Mouse (Mus musculus) spleen, adult 2 months (tissue): ENCODE measurements around the gene Cdk10. TPM values are rescaled to one million over a fixed set of nuclear protein-coding genes. Genes with fewer than 3 reads are reported as not detected.
"Not testable (repeated sequence)": the region's sequence is repeated elsewhere in the genome, so short reads cannot be mapped to it uniquely, and the experiment has no call there.

Experiments used
- DNase-seq, 2 experiments: peaks; one replicate each; pipeline versions ENCODE4 v3.0.0 to v3.0.0-alpha.2; 2012 to 2021; ENCODE audit warnings: low spot score in 2 of 2, low read depth in 1 of 2
- H3K27ac ChIP-seq: fragments of 200-500 bp; 2 replicates; pipeline ENCODE4 v1.5.1; 2012; ENCODE audit warnings: low read length, inconsistent platforms; ENCODE audit not compliant: insufficient read depth
- H3K27me3 ChIP-seq: fragments of 200-500 bp; 2 replicates; pipeline ENCODE4 v1.6.1; 2012; ENCODE audit warnings: mild to moderate bottlenecking, moderate library complexity, low read length, inconsistent platforms; ENCODE audit not compliant: control insufficient read depth, insufficient read depth
- H3K36me3 ChIP-seq: fragments of 200-500 bp; 2 replicates; pipeline ENCODE4 v1.6.1; 2012; ENCODE audit warnings: mild to moderate bottlenecking, low read length, inconsistent platforms; ENCODE audit not compliant: control insufficient read depth, insufficient read depth
- H3K4me1 ChIP-seq: fragments of 200-500 bp; 2 replicates; pipeline ENCODE4 v1.6.1; 2011; ENCODE audit warnings: inconsistent platforms; ENCODE audit not compliant: control insufficient read depth, insufficient read depth, insufficient read length
- H3K4me3 ChIP-seq: fragments of 200-500 bp; 2 replicates; pipeline ENCODE4 v1.5.1; 2011; ENCODE audit warnings: mild to moderate bottlenecking, inconsistent platforms; ENCODE audit not compliant: insufficient read depth, insufficient read length; ENCODE audit errors: extremely low read depth
- CTCF ChIP-seq: fragments of 200-500 bp; IDR thresholded peaks from 2 replicates; pipeline ENCODE4 v1.5.1; 2011; ENCODE audit warnings: mild to moderate bottlenecking, inconsistent platforms; ENCODE audit not compliant: insufficient read depth, insufficient read length, insufficient replicate concordance; ENCODE audit errors: extremely low read depth
- POLR2A ChIP-seq: fragments of 200-500 bp; IDR thresholded peaks from 2 replicates; pipeline ENCODE4 v1.6.1; 2011; ENCODE audit warnings: low read depth, low read length, inconsistent platforms
- WGBS: fragments of 180-500 bp; shearing (Covaris S2); methylation state at CpG from one replicate; pipeline ENCODE4 v1.1.7; 2018; 5-methylcytosine and 5-hydroxymethylcytosine counted together
- polyA plus RNA-seq: library from polyadenylated mRNA; depleted of rRNA; stranded (reverse); fragments of >200 nt; gene quantifications from 2 replicates; pipeline ENCODE4 v1.2.3, GENCODE M21; 2012

Cdk10 gene
- polyA plus RNA-seq, 1 experiment = 39.2 TPM

- Histone ChIP-seq H3K4me3 (no peak overlapping the region), H3K36me3 (no peaks in the 10 kb centered on the region), H3K27me3 (no peaks in the 10 kb centered on the region), H3K27ac (no peak overlapping the region), H3K4me1 (no peaks in the 10 kb centered on the region)
- TF ChIP-seq POLR2A (no peak), CTCF (no peak)
- DNase-seq = no peak
- 65% methylated on average over 8 of the region's 8 CpGs for WGBS
These were observed 32.7 kb upstream of the Cdk10 start for GRCm38 (mm10) chr8:123191908-123192307.

- Histone ChIP-seq H3K27ac (no peak overlapping the region), H3K27me3 (no peaks in the 10 kb centered on the region), H3K4me1 (no peaks in the 10 kb centered on the region), H3K36me3 (no peaks in the 10 kb centered on the region), H3K4me3 (no peak overlapping the region)
- 92% methylated on average over 9 of the region's 9 CpGs for WGBS
- DNase-seq = no peak
- TF ChIP-seq CTCF (no peak), POLR2A (no peak)
These were observed 30.9 kb upstream of the Cdk10 start for GRCm38 (mm10) chr8:123193771-123194170.

- not testable (repeated sequence) for H3K27me3 ChIP-seq, H3K4me3 ChIP-seq, DNase-seq, H3K27ac ChIP-seq, H3K36me3 ChIP-seq, H3K4me1 ChIP-seq
- WGBS = 69% methylated on average over 5 of the region's 5 CpGs
These were observed 27.6 kb upstream of the Cdk10 start for GRCm38 (mm10) chr8:123197016-123197415.

GRCm38 (mm10) chr8:123199864-123200263, 24.8 kb upstream of the Cdk10 start:
- WGBS = 72% methylated on average over 14 of the region's 14 CpGs
- no peak for TF ChIP-seq CTCF
- no peak for TF ChIP-seq POLR2A
- Histone ChIP-seq H3K27me3 (no peaks in the 10 kb centered on the region), H3K4me1 (no peaks in the 10 kb centered on the region), H3K4me3 (no peak overlapping the region), H3K27ac (no peak overlapping the region), H3K36me3 (no peaks in the 10 kb centered on the region)
- no peak for DNase-seq

- Histone ChIP-seq H3K27me3 (no peaks in the 10 kb centered on the region), H3K36me3 (peaks cover 14% of the 10 kb centered on the region), H3K4me1 (no peaks in the 10 kb centered on the region), H3K27ac (no peak overlapping the region), H3K4me3 (no peak overlapping the region)
- peak in 1 of 2 experiments; percentile 55 for DNase-seq
- TF ChIP-seq POLR2A = no peak
- TF ChIP-seq CTCF = peak; percentile 58; the same call in 1 of the 2 replicates
- 20% methylated on average over 5 of the region's 5 CpGs for WGBS
These were observed 22.4 kb upstream of the Cdk10 start for GRCm38 (mm10) chr8:123202288-123202687.

GRCm38 (mm10) chr8:123203571-123203970, 21.1 kb upstream of the Cdk10 start:
- TF ChIP-seq CTCF (no peak), POLR2A (no peak)
- DNase-seq = no peak
- Histone ChIP-seq H3K27ac (no peak overlapping the region), H3K4me1 (no peaks in the 10 kb centered on the region), H3K4me3 (no peak overlapping the region), H3K36me3 (peaks cover 23% of the 10 kb centered on the region), H3K27me3 (no peaks in the 10 kb centered on the region)
- 80% methylated on average over 3 of the region's 3 CpGs for WGBS

GRCm38 (mm10) chr8:123211876-123212275, 12.8 kb upstream of the Cdk10 start:
- no peak for DNase-seq
- Histone ChIP-seq H3K4me1 (peaks cover 8% of the 10 kb centered on the region; the same call in 1 of the 2 replicates), H3K36me3 (peaks cover 26% of the 10 kb centered on the region), H3K27ac (no peak overlapping the region), H3K27me3 (no peaks in the 10 kb centered on the region), H3K4me3 (peak overlapping the region; percentile 87)
- TF ChIP-seq CTCF = no peak
- TF ChIP-seq POLR2A = no peak
- 18% methylated on average over 10 of the region's 10 CpGs for WGBS
